Mouse (Mus musculus) midbrain, embryonic 11.5 days (tissue): Measurements from ENCODE around the gene Patz1. TPM values are rescaled to one million over a fixed set of nuclear protein-coding genes. Genes with fewer than 3 reads are reported as not detected.

Source experiments
- ATAC-seq: fragments of 200-750 bp; cut with Nextera tagmentation; 2 replicates; pipeline ENCODE4 v1.8.0; 2017; ENCODE audit warnings: moderate TSS enrichment, moderate library complexity; ENCODE audit not compliant: low FRiP score
- DNase-seq: peaks from one replicate; pipeline ENCODE4 v3.0.0; 2015; ENCODE audit warnings: low spot score; ENCODE audit errors: missing footprints
- H3K27ac ChIP-seq: fragments of 300-500 bp; sonication (generic); 2 replicates; pipeline ENCODE4 v1.5.1; 2014; ENCODE audit warnings: low read depth, low read length
- H3K27me3 ChIP-seq: fragments of 300-500 bp; sonication (generic); 2 replicates; pipeline ENCODE4 v1.6.1; 2014; ENCODE audit warnings: mild to moderate bottlenecking, low read length, moderate library complexity, mixed read lengths; ENCODE audit not compliant: control insufficient read depth, insufficient read depth
- H3K36me3 ChIP-seq: fragments of 300-500 bp; sonication (generic); 2 replicates; pipeline ENCODE4 v1.6.1; 2014; ENCODE audit warnings: mild to moderate bottlenecking, low read length, moderate library complexity, mixed read lengths; ENCODE audit not compliant: control insufficient read depth, insufficient read depth
- H3K4me1 ChIP-seq: fragments of 300-500 bp; sonication (generic); 2 replicates; pipeline ENCODE4 v1.6.1; 2014; ENCODE audit warnings: low read length; ENCODE audit not compliant: control insufficient read depth, insufficient read depth
- H3K4me2 ChIP-seq: fragments of 300-500 bp; sonication (generic); 2 replicates; pipeline ENCODE4 v1.6.1; 2014; ENCODE audit warnings: mild to moderate bottlenecking, moderate library complexity
- H3K4me3 ChIP-seq: fragments of 300-500 bp; sonication (generic); 2 replicates; pipeline ENCODE4 v1.5.1; 2014; ENCODE audit warnings: low read depth, low read length
- H3K9ac ChIP-seq: fragments of 300-500 bp; sonication (generic); 2 replicates; pipeline ENCODE4 v1.6.1; 2014; ENCODE audit warnings: low read length
- H3K9me3 ChIP-seq: fragments of 300-500 bp; sonication (generic); 2 replicates; pipeline ENCODE4 v1.6.1; 2016; ENCODE audit warnings: low read length; ENCODE audit not compliant: control insufficient read depth
- WGBS: fragments of 180-500 bp; shearing (Covaris S2); extraction: QIAGEN DNeasy Blood & Tissue Kit; methylation state at CpG from one replicate; pipeline ENCODE4 v1.1.7; 2014; 5-methylcytosine and 5-hydroxymethylcytosine counted together
- polyA plus RNA-seq: library from polyadenylated mRNA; unstranded; fragments of >200 nt; fragmentation: Nextera tagmentation; extraction: Ambion mirVana; gene quantifications from 2 replicates; pipeline ENCODE4 v1.2.1, GENCODE M21; 2014

Patz1 gene
- polyA plus RNA-seq, 1 experiment from 2014 or later = 116 TPM

GRCm38 (mm10) chr11:3330991-3331750, 42.5 kb downstream of the Patz1 start:
- peak overlapping the region; percentile 26; the same call in 1 of the 2 replicates for H3K27ac ChIP-seq

GRCm38 (mm10) chr11:3331756-3332642, 43.3 kb downstream of the Patz1 start:
- H3K36me3 ChIP-seq = no peaks in the 10 kb centered on the region
- peak; percentile 99 for ATAC-seq
- under 1% methylated on average over 75 of the region's 75 CpGs for WGBS
- H3K4me3 ChIP-seq = peak overlapping the region; percentile 40
- peak; percentile 98 for DNase-seq
- H3K9ac ChIP-seq = peak overlapping the region; percentile 63
- H3K4me2 ChIP-seq = peak overlapping the region; percentile 95
- H3K27me3 ChIP-seq = no peaks in the 10 kb centered on the region; the same call in 1 of the 2 replicates
- no peaks in the 10 kb centered on the region for H3K9me3 ChIP-seq
- no peak overlapping the region for H3K27ac ChIP-seq
- H3K4me1 ChIP-seq = peaks cover 17% of the 10 kb centered on the region

More at GRCm38 (mm10) chr11:3330991-3331750, 42.5 kb downstream of the Patz1 start:
- ATAC-seq (no peak), DNase-seq (peak; percentile 96)
- H3K9me3 ChIP-seq = no peaks in the 10 kb centered on the region
- H3K36me3 ChIP-seq = no peaks in the 10 kb centered on the region
- H3K27me3 ChIP-seq = no peaks in the 10 kb centered on the region; the same call in 1 of the 2 replicates
- H3K4me2 ChIP-seq = peak overlapping the region; percentile 95
- H3K4me1 ChIP-seq = peaks cover 17% of the 10 kb centered on the region
- peak overlapping the region; percentile 63 for H3K9ac ChIP-seq
- 3% methylated on average over 14 of the region's 14 CpGs for WGBS
- H3K4me3 ChIP-seq = peak overlapping the region; percentile 40

GRCm38 (mm10) chr11:3333111-3333695, 44.5 kb downstream of the Patz1 start:
- 88% methylated on average over 11 of the region's 11 CpGs for WGBS
- H3K4me2 ChIP-seq = no peak overlapping the region

GRCm38 (mm10) chr11:3334141-3334710, 45.6 kb downstream of the Patz1 start:
- H3K36me3 ChIP-seq = no peaks in the 10 kb centered on the region
- ATAC-seq = no peak
- H3K9ac ChIP-seq = no peak overlapping the region
- H3K4me1 ChIP-seq = peaks cover 26% of the 10 kb centered on the region
- WGBS = 88% methylated on average over 11 of the region's 11 CpGs
- H3K4me2 ChIP-seq = no peak overlapping the region
- DNase-seq = no peak
- no peak overlapping the region for H3K27ac ChIP-seq
- H3K4me3 ChIP-seq = no peak overlapping the region
- no peaks in the 10 kb centered on the region; the same call in 1 of the 2 replicates for H3K27me3 ChIP-seq
- no peaks in the 10 kb centered on the region for H3K9me3 ChIP-seq

More at GRCm38 (mm10) chr11:3333111-3333695, 44.5 kb downstream of the Patz1 start:
- no peaks in the 10 kb centered on the region for H3K36me3 ChIP-seq
- H3K27me3 ChIP-seq = no peaks in the 10 kb centered on the region; the same call in 1 of the 2 replicates
- no peak overlapping the region for H3K27ac ChIP-seq
- no peaks in the 10 kb centered on the region for H3K9me3 ChIP-seq
- no peak overlapping the region for H3K4me3 ChIP-seq
- no peak for ATAC-seq
- peaks cover 26% of the 10 kb centered on the region for H3K4me1 ChIP-seq
- DNase-seq = no peak
- no peak overlapping the region for H3K9ac ChIP-seq

GRCm38 (mm10) chr11:3334711-3335316, 46.1 kb downstream of the Patz1 start:
- ATAC-seq = no peak
- Histone ChIP-seq H3K9me3 (no peaks in the 10 kb centered on the region), H3K9ac (no peak overlapping the region), H3K27ac (no peak overlapping the region), H3K4me3 (no peak overlapping the region), H3K4me1 (peaks cover 26% of the 10 kb centered on the region), H3K36me3 (no peaks in the 10 kb centered on the region), H3K27me3 (no peaks in the 10 kb centered on the region; the same call in 1 of the 2 replicates), H3K4me2 (no peak overlapping the region)
- WGBS = 42% methylated on average over 9 of the region's 9 CpGs
- no peak for DNase-seq

GRCm38 (mm10) chr11:3335651-3336216, 47.1 kb downstream of the Patz1 start:
- H3K36me3 ChIP-seq = no peaks in the 10 kb centered on the region
- no peaks in the 10 kb centered on the region for H3K9me3 ChIP-seq
- ATAC-seq (no peak), DNase-seq (no peak)
- H3K9ac ChIP-seq = no peak overlapping the region
- WGBS = 58% methylated on average over 11 of the region's 11 CpGs
- no peak overlapping the region for H3K4me2 ChIP-seq
- no peaks in the 10 kb centered on the region; the same call in 1 of the 2 replicates for H3K27me3 ChIP-seq
- H3K4me3 ChIP-seq = no peak overlapping the region
- no peak overlapping the region for H3K27ac ChIP-seq
- peaks cover 24% of the 10 kb centered on the region for H3K4me1 ChIP-seq

GRCm38 (mm10) chr11:3336602-3337001, 47.9 kb downstream of the Patz1 start:
- 67% methylated on average over 3 of the region's 3 CpGs for WGBS
- no peak overlapping the region for H3K9ac ChIP-seq
- peaks cover 18% of the 10 kb centered on the region for H3K4me1 ChIP-seq
- no peaks in the 10 kb centered on the region; the same call in 1 of the 2 replicates for H3K27me3 ChIP-seq
- no peaks in the 10 kb centered on the region for H3K36me3 ChIP-seq
- DNase-seq = peak; percentile 86
- no peak overlapping the region for H3K4me2 ChIP-seq
- H3K4me3 ChIP-seq = no peak overlapping the region
- ATAC-seq = no peak
- H3K27ac ChIP-seq = no peak overlapping the region
- H3K9me3 ChIP-seq = no peaks in the 10 kb centered on the region
